Mouse (Mus musculus): ENCODE measurements around the gene Ttc13. TPM values are rescaled to one million over a fixed set of nuclear protein-coding genes. Genes with fewer than 3 reads are reported as not detected.
A peak's percentile ranks its signal among the peaks of the same experiment; 100 is the strongest.

Gene Ttc13
- 10 to 100 TPM; 18.6 to 20.8 TPM for total RNA-seq (2021)
- long read RNA-seq, experiment 1, partial matches to known transcripts = 2 of 14 reads
- long read RNA-seq, experiment 1, other reads (novel, unspliced or antisense) = 5 of 14 reads
- long read RNA-seq, experiment 2, transcript Ttc13-203 (21 exons, 3,148 nt) = major isoform, 11 of 32 reads
- long read RNA-seq, experiment 2, partial matches to known transcripts = 4 of 32 reads
- long read RNA-seq, experiment 2, other reads (novel, unspliced or antisense) = 12 of 32 reads

- peak; percentile 97 for DNase-seq
Measured at GRCm38 (mm10) chr8:124721862-124722515, at the start of gene Ttc13, which contains the start of gene Arv1. Gene Ttc13, minus strand, starts transcription at chr8:124721983. Gene Arv1, plus strand, starts transcription at chr8:124722139.

GRCm38 (mm10) chr8:124763061-124763460 lies 41.3 kb upstream of the Ttc13 start:
- DNase-seq = no peak

- no peak for DNase-seq
Measured at GRCm38 (mm10) chr8:124758544-124758943, 36.8 kb upstream of the Ttc13 start.

- no peak for DNase-seq
Measured at GRCm38 (mm10) chr8:124756601-124757000, 34.8 kb upstream of the Ttc13 start.

GRCm38 (mm10) chr8:124756153-124756552 lies 34.4 kb upstream of the Ttc13 start:
- no peak for DNase-seq

- DNase-seq = no peak
Measured at GRCm38 (mm10) chr8:124755481-124755880, 33.7 kb upstream of the Ttc13 start.

GRCm38 (mm10) chr8:124754792-124755190 lies 33.0 kb upstream of the Ttc13 start:
- DNase-seq = no peak

GRCm38 (mm10) chr8:124754101-124754791 lies 32.5 kb upstream of the Ttc13 start:
- no peak for DNase-seq

- DNase-seq = no peak
Measured at GRCm38 (mm10) chr8:124752325-124752862, 30.6 kb upstream of the Ttc13 start.

GRCm38 (mm10) chr8:124751709-124752173 lies 30.0 kb upstream of the Ttc13 start, which contains the start of gene Fam89a:
Gene Fam89a, minus strand, starts transcription at chr8:124751832.
- DNase-seq = peak; percentile 45

- DNase-seq = no peak
Measured at GRCm38 (mm10) chr8:124751191-124751590, 29.4 kb upstream of the Ttc13 start.

- no peak for DNase-seq
Measured at GRCm38 (mm10) chr8:124746661-124747060, 24.9 kb upstream of the Ttc13 start.

GRCm38 (mm10) chr8:124739268-124739667 lies 17.5 kb upstream of the Ttc13 start:
- no peak for DNase-seq

- no peak for DNase-seq
Measured at GRCm38 (mm10) chr8:124735371-124735911, 13.7 kb upstream of the Ttc13 start.

- no peak for DNase-seq
Measured at GRCm38 (mm10) chr8:124732828-124733227, 11.0 kb upstream of the Ttc13 start.

GRCm38 (mm10) chr8:124724301-124724700 lies 2.5 kb upstream of the Ttc13 start:
- no peak for DNase-seq

- DNase-seq = no peak
Measured at GRCm38 (mm10) chr8:124720938-124721861, 583 bp downstream of the Ttc13 start.

- no peak for DNase-seq
Measured at GRCm38 (mm10) chr8:124720133-124720532, 1.6 kb downstream of the Ttc13 start.

GRCm38 (mm10) chr8:124715736-124716135 lies 6.0 kb downstream of the Ttc13 start:
- no peak for DNase-seq

GRCm38 (mm10) chr8:124713207-124713606 lies 8.6 kb downstream of the Ttc13 start:
- DNase-seq = no peak

GRCm38 (mm10) chr8:124705823-124706222 lies 16.0 kb downstream of the Ttc13 start:
- DNase-seq = no peak

All from gastrocnemius, postnatal 25 days (tissue).